Mouse (Mus musculus): ENCODE results near the gene Olfr1013.
A peak's percentile ranks its signal among the peaks of the same experiment; 100 is the strongest.

Olfr1013 gene

DNA sequence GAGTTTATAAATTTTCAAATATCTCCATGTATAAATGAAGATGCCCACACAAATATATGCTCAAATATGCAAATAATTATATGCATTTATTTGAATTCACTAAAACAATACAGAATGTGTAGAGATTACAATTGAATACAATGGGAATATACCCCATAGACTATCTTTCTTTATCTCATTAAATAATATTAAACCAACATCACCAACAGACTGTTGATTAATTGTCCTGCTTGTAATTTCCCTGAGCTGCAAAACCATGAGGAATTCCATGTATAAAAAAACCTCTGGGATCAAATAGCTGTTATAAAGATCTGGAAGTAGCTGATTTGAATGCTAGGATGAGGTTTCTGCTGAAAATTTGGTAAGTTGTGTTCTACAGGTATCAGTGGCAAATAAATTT is at the start of gene Olfr1013:
TSS of gene Olfr1013 (plus strand) at position 301 of the 400 bp plus-strand sequence.
- DNase-seq (ENCODE audit: low read depth): no peak

DNA sequence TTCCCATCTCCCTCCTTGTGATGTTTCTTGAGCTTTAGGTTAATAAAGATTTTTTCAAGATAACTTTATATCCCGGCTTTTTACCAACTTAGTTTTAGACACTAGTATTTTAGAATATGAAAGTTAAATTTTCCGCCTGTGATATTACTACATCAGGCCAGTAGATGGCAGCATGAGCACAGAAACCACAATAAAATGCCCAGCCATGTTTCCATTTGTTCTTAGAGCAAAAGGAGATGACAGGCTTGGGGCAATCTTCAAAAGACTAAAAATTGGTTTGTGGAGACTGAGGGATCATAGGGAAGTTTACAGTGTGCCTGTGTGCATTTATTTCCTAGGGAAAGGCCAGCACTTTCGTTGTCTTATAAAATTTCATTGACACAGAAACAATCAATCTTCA is 41.1 kb upstream of the Olfr1013 start:
- peak; percentile 23 for DNase-seq (ENCODE audit: low read depth)

DNA sequence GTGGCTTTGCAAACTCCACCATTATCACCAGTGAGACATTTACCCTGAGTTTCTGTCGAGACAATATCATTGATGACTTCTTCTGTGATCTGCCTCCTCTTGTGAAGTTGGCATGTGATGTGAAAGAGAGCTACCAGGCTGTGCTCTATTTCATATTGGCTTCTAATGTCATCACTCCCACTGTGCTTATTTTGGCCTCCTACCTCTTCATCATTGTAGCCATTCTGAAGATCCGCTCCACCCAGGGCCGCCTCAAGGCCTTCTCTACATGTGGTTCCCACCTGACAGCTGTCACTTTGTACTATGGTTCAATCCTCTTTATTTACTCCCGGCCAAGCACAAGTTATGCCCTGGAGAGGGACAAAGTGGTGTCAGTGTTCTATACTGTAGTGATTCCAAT is 13.1 kb upstream of the Olfr1013 start:
- no peak for DNase-seq (ENCODE audit: low read depth)

DNA sequence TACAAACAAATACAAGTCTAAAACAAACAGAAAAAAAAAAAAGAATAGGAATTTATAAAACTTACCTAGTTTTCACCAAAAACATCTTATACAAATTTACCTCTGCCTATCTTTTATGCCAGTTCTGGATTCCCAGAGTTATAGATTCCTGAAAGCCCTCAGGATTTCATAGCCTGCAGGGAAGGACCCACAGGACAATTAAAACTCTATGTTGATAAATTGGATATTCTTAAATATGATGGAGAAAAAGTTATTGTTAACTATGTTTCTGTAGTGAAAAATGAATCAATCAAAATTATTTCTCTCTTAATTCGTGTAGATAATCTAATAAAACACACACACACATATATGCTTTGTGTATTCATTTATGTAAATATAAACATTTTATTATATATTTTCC is 4.2 kb upstream of the Olfr1013 start, which contains the start of gene Olfr1012:
TSS of gene Olfr1012 (minus strand) at position 101 of the 400 bp plus-strand sequence.
- DNase-seq (ENCODE audit: low read depth): no peak

DNA sequence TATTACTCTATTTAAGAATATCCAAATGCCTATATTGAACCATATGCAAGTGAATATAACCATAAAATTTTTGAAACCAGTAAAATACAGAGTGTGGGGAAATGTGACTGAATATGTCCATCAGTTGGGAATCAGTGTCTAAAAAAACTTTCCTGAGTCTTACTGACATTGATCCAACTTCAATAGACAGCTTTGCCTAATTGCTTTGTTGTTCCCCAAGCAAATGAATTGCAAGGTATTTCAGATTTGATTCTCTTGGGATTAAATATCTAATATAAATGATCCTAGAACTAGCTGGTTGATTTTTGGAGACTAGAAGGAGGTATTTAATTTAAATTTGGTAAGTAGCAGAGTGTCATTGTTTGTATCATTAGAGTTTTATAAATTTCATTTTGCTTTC is 5.5 kb downstream of the Olfr1013 start, which contains the start of gene Olfr1014:
TSS of gene Olfr1014 (plus strand) at position 301 of the 400 bp plus-strand sequence.
- no peak for DNase-seq (ENCODE audit: low read depth)

DNA sequence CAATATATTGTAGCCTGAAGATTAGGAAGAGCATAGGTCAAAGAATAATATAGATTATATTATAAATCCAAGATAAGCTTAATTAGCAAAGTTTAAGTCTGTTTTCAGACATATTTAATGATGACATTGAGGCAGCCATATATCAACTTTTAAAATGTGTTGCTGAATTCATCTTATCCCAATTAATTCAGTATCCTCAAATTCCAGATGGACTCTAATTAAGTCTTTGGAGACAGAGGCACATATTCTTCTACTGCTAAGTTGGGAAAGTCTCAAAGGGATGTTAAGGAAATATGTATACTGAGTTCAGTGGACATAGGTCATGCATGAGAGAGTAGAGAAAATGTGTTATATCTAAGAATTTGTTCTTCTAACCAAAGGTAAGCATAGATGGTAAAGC is 14.8 kb downstream of the Olfr1013 start, which contains the start of gene Olfr1015:
TSS of gene Olfr1015 (plus strand) at position 301 of the 400 bp plus-strand sequence.
- DNase-seq (ENCODE audit: low read depth): no peak

DNA sequence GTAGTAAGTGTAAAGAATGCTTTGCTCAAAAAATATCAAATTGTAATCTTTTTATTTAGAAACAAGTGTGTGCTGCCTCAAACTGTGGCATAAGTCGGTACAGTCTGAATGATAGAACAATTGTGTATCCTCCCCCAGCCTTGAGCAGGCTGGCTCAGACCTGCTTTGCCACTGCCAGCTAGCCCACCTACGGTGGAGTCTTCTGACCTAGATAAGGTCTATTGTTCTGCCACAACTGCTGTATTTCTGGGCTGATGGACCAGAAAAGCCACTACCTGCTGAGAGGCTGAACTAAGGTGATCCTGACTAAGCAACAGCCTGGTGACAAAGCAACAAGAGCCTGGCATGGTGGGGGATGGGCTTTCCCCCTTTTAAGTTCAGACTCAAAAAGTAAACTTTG is 25.4 kb downstream of the Olfr1013 start:
- DNase-seq (ENCODE audit: low read depth): no peak

DNA sequence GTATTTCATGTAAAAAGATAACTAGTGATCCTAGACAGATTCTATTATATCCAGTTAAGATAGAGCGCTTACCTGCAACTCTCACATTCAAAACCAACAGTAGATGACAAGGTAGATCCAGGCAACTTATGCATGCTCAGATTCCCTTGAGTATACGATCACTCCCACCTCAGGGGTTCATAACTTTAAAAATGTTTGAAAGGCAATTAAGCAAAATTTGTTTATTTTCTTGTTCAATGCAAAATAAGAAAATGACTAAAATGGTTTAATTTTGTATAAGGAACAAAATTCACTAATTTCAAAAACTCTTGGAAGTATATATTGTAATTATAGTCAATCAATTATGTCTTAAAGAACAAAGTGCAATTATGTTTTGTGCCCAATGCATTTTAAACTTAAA is 35.5 kb downstream of the Olfr1013 start, which contains the start of gene Olfr1016:
TSS of gene Olfr1016 (minus strand) at position 101 of the 400 bp plus-strand sequence.
- DNase-seq (ENCODE audit: low read depth): no peak

DNA sequence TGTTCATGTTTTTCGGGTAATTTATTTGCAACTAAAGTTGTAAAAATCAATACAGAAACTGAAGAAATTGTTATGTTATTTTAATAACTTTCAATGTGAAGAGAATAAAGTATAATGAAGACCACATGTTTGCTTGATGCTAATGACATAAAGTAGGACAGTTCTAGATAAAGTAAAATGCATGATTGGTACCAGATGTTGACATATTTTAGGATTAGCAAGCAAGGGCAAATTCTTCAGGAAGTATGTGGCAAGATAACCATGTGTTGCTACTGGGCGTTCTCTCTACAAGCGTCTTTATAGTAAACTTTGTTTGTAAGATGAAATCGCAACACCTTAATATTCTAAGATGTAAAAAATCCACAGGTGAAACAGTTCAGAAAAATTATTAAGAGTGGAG is 37.6 kb downstream of the Olfr1013 start:
- DNase-seq (ENCODE audit: low read depth): no peak

DNA sequence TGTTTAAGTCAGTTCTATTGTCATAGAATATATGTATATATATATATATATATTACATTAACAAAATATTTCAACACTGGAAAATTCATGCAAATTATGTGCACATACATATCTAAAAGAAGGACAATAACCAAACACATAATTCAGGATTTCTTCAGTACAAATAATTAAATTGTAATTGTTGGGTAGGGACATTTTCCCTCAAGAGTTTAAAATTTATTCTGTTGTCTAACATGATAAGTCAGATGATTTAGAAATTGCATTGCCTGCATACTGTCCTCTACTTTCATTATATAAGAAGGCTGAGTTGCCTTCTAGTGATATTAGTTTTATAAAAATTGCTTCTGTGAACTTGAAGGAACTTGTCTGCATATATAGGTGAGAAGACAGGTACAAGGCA is 51.3 kb downstream of the Olfr1013 start, which contains the start of gene Olfr1018:
TSS of gene Olfr1018 (plus strand) at position 301 of the 400 bp plus-strand sequence.
- no peak for DNase-seq (ENCODE audit: low read depth)
